Mouse (Mus musculus): Measurements from ENCODE around the gene Ntng1. TPM values are rescaled to one million over a fixed set of nuclear protein-coding genes. Genes with fewer than 3 reads are reported as not detected.

Gene Ntng1
- total and polyA plus RNA-seq, 2 experiments, result not detected

- Histone ChIP-seq H3K27ac (replicated peaks; ENCODE audit: insufficient read depth, low read depth, low read length) (no peak overlapping the region), H3K4me3 (ENCODE audit: insufficient read depth, low read depth, low read length) (no peak overlapping the region), H3K9ac (ENCODE audit: low read depth, low read length) (no peak overlapping the region), H3K27me3 (ENCODE audit: control insufficient read depth, insufficient read depth, low read length) (no peaks in the 10 kb centered on the region), H3K79me2 (ENCODE audit: control insufficient read depth, insufficient read depth, low read length) (no peaks in the 10 kb centered on the region), H3K4me1 (ENCODE audit: control insufficient read depth, insufficient read depth, low read length) (no peaks in the 10 kb centered on the region), H3K36me3 (ENCODE audit: control insufficient read depth, insufficient read depth, low read length) (no peaks in the 10 kb centered on the region)
- no peak for DNase-seq (ENCODE audit: extremely low read depth, low read depth, low spot score)
- WGBS, result 84% methylated on average over 1 of the region's 1 CpGs
- TF ChIP-seq CTCF (IDR thresholded peaks at IDR 0.05; ENCODE audit: low read depth, low read length), result no peak
Observed at GRCm38 (mm10) chr3:109858276-109858675, 285.5 kb downstream of the Ntng1 start.

- no peak for DNase-seq (ENCODE audit: extremely low read depth, low read depth, low spot score)
- Histone ChIP-seq H3K4me1 (ENCODE audit: control insufficient read depth, insufficient read depth, low read length) (no peaks in the 10 kb centered on the region), H3K36me3 (ENCODE audit: control insufficient read depth, insufficient read depth, low read length) (no peaks in the 10 kb centered on the region), H3K9ac (ENCODE audit: low read depth, low read length) (no peak overlapping the region), H3K4me3 (ENCODE audit: insufficient read depth, low read depth, low read length) (no peak overlapping the region), H3K27ac (replicated peaks; ENCODE audit: insufficient read depth, low read depth, low read length) (no peak overlapping the region), H3K27me3 (ENCODE audit: control insufficient read depth, insufficient read depth, low read length) (no peaks in the 10 kb centered on the region), H3K79me2 (ENCODE audit: control insufficient read depth, insufficient read depth, low read length) (no peaks in the 10 kb centered on the region)
- 88% methylated on average over 9 of the region's 9 CpGs for WGBS
- TF ChIP-seq POLR2A (IDR thresholded peaks at IDR 0.05; ENCODE audit: extremely low read depth, insufficient read depth, low read length) (no peak), CTCF (IDR thresholded peaks at IDR 0.05; ENCODE audit: low read depth, low read length) (no peak)
Observed at GRCm38 (mm10) chr3:109854449-109855155, 289.2 kb downstream of the Ntng1 start.

GRCm38 (mm10) chr3:109846660-109847059 is 297.2 kb downstream of the Ntng1 start:
- H3K27ac ChIP-seq (replicated peaks; ENCODE audit: insufficient read depth, low read depth, low read length), result no peak overlapping the region
- no peaks in the 10 kb centered on the region for H3K27me3 ChIP-seq (ENCODE audit: control insufficient read depth, insufficient read depth, low read length)
- TF ChIP-seq CTCF (IDR thresholded peaks at IDR 0.05; ENCODE audit: low read depth, low read length), result no peak
- no peak for TF ChIP-seq POLR2A (IDR thresholded peaks at IDR 0.05; ENCODE audit: extremely low read depth, insufficient read depth, low read length)
- H3K4me3 ChIP-seq (ENCODE audit: insufficient read depth, low read depth, low read length), result no peak overlapping the region
- no peak overlapping the region for H3K9ac ChIP-seq (ENCODE audit: low read depth, low read length)
- WGBS, result 75% methylated on average over 4 of the region's 4 CpGs
- no peaks in the 10 kb centered on the region for H3K79me2 ChIP-seq (ENCODE audit: control insufficient read depth, insufficient read depth, low read length)
- no peak for DNase-seq (ENCODE audit: extremely low read depth, low read depth, low spot score)
- H3K36me3 ChIP-seq (ENCODE audit: control insufficient read depth, insufficient read depth, low read length), result no peaks in the 10 kb centered on the region
- H3K4me1 ChIP-seq (ENCODE audit: control insufficient read depth, insufficient read depth, low read length), result no peaks in the 10 kb centered on the region

GRCm38 (mm10) chr3:109825806-109826205 is 318.0 kb downstream of the Ntng1 start:
- Histone ChIP-seq H3K36me3 (ENCODE audit: control insufficient read depth, insufficient read depth, low read length) (no peaks in the 10 kb centered on the region), H3K4me3 (ENCODE audit: insufficient read depth, low read depth, low read length) (no peak overlapping the region), H3K9ac (ENCODE audit: low read depth, low read length) (no peak overlapping the region), H3K4me1 (ENCODE audit: control insufficient read depth, insufficient read depth, low read length) (no peaks in the 10 kb centered on the region), H3K27ac (replicated peaks; ENCODE audit: insufficient read depth, low read depth, low read length) (no peak overlapping the region), H3K79me2 (ENCODE audit: control insufficient read depth, insufficient read depth, low read length) (no peaks in the 10 kb centered on the region), H3K27me3 (ENCODE audit: control insufficient read depth, insufficient read depth, low read length) (no peaks in the 10 kb centered on the region)
- DNase-seq (ENCODE audit: extremely low read depth, low read depth, low spot score), result no peak
- 100% methylated on average over 1 of the region's 1 CpGs for WGBS
- TF ChIP-seq POLR2A (IDR thresholded peaks at IDR 0.05; ENCODE audit: extremely low read depth, insufficient read depth, low read length), result no peak
- TF ChIP-seq CTCF (IDR thresholded peaks at IDR 0.05; ENCODE audit: low read depth, low read length), result no peak

GRCm38 (mm10) chr3:109822803-109823474 is 320.9 kb downstream of the Ntng1 start:
- Histone ChIP-seq H3K27ac (replicated peaks; ENCODE audit: insufficient read depth, low read depth, low read length) (no peak overlapping the region), H3K4me3 (ENCODE audit: insufficient read depth, low read depth, low read length) (no peak overlapping the region), H3K36me3 (ENCODE audit: control insufficient read depth, insufficient read depth, low read length) (no peaks in the 10 kb centered on the region), H3K79me2 (ENCODE audit: control insufficient read depth, insufficient read depth, low read length) (no peaks in the 10 kb centered on the region), H3K9ac (ENCODE audit: low read depth, low read length) (no peak overlapping the region), H3K27me3 (ENCODE audit: control insufficient read depth, insufficient read depth, low read length) (no peaks in the 10 kb centered on the region), H3K4me1 (ENCODE audit: control insufficient read depth, insufficient read depth, low read length) (no peaks in the 10 kb centered on the region)
- DNase-seq (ENCODE audit: extremely low read depth, low read depth, low spot score), result no peak
- 74% methylated on average over 2 of the region's 2 CpGs for WGBS
- TF ChIP-seq POLR2A (IDR thresholded peaks at IDR 0.05; ENCODE audit: extremely low read depth, insufficient read depth, low read length), result no peak
- TF ChIP-seq CTCF (IDR thresholded peaks at IDR 0.05; ENCODE audit: low read depth, low read length), result no peak
